Mouse (Mus musculus): ENCODE measurements at regions not wholly inside any gene's neighbourhood (a gene's known extent, or its start where the extent isn't known, plus 50 kb on each side); places are given as distances from the start of the nearest gene placed in this dataset.

DNA sequence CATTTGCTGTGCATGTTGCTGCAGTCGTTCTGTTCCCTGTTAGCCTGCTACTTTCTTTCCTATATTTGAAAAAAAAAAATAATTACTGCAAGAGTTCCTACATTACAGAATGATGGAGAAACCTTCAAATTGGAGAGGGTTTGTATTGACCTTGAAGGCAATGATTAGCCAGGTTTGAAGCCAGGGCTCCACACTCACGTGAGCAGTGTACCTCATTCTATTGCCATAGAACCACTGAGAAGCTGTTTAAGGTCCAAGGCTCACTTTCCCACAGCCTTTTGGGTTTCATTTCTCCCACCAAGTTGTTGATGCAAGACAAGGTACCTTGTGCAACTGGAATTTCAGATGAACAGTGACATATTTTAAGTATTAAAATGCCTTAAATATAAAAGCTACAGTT, 1095.2 kb downstream of the Car8 start:
- DNase-seq (ENCODE audit: low read depth, low spot score), result no peak

DNA sequence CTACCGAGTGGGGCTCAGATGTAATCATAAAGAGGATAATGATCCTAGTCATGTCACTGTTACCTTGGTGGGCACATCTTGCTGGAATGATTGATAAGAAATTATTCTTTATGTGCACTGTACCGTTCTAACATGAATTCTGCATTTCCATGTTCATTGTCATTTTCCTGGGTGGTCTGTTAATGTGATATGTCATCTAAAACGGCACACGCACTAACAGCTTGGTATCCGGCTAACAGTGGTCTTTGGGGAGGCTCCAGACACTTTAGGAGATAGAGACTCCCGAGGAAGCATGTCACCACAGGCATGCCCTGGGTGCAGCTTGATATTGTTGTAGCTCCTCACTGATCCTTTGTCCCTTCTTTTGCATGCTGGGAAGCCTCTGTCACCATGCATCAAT, 1096.1 kb downstream of the Car8 start:
- no peak for DNase-seq (ENCODE audit: low read depth, low spot score)

DNA sequence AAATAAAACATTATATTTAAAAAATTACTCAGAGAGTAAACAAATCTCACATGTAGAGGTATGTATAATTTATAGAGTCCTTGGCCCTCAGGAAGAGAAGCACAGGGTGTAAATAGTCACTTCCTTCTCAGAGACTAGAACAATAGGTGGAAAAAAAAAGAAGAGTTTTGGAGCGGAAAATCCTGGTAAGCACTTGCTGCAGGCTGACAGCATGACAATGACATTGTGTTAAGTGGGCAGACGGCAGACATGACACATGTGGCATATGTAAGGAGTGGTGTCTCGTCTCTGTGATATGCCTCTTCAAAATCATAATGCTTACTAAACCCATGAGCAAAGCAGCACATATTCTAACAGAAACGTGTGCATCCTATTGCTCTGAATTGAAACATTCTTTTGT, 1126.7 kb downstream of the Car8 start:
- DNase-seq (ENCODE audit: low read depth, low spot score), result no peak

DNA sequence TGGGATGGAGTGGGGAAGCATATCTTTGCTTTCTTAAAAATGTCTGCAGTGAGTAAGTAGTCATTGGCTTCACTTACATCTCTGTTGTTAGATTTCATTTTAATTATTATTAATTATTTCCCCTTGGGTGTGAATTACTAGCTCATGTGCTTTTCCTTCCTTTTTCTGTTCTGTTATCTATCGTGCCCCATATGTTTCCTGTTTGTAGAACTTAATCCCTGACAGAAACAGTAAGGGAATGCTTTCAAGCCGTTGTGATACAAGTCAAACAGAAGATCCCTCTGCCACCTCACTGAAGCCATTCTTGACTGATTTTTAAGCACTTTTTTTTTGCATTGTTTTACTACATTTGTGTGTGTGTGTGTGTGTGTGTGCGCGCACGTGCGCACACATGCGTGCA, 1145.9 kb downstream of the Car8 start:
- no peak for DNase-seq (ENCODE audit: low read depth, low spot score)

DNA sequence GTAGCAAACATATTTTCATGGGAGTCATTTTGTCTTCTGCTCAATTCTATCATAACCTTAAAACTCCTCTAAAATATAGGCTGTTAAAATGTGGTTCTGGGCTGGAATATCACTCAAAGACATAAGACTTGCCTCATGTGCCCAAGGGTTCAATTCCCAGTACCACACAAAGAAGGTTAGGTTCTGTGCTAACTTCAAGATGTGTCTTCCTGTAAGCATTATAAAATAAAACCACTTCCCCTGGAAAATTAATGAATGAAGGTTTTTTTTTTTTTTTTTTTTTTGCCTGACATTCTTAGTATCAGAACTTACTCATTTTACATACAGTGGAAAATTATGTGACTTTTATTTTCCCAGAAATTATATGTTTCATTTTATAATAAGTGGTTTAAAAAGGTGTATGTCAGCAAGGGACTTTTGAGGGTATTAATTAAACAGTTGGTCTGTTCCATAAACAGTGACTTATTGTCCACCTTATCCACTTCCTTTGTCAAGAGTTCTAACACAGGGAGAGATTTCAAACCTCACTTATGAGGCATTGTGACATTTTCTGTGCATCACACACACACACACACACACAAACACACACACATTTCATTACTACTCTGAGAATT, 1147.5 kb downstream of the Car8 start:
- no peak for DNase-seq (ENCODE audit: low read depth, low spot score)

Data from forelimb bud, embryonic 11.5 days (tissue).